Mouse (Mus musculus) urinary bladder, postnatal 36 days (tissue): ENCODE data around the gene Xpr1.

Source experiments
- DNase-seq, 2 experiments: peaks; one replicate each; pipeline ENCODE4 v3.0.0; 2022; ENCODE audit warnings: low spot score in 2 of 2, mixed read lengths in 1 of 2

Gene Xpr1

GRCm38 (mm10) chr1:155232385-155232784 lies 184.8 kb downstream of the Xpr1 start:
- DNase-seq, result no peak

GRCm38 (mm10) chr1:155229464-155230411 lies 187.5 kb downstream of the Xpr1 start:
- no peak for DNase-seq
